Mouse (Mus musculus) lung, adult 2 months (tissue): ENCODE data around the gene Hnrnph3.

Source experiments
- CTCF ChIP-seq: fragments of 200-500 bp; IDR thresholded peaks from 2 replicates; pipeline ENCODE4 v1.5.1; 2011; ENCODE audit warnings: mild to moderate bottlenecking, low read length, control low read depth; ENCODE audit not compliant: insufficient read depth
- POLR2A ChIP-seq: fragments of 200-500 bp; IDR thresholded peaks from 2 replicates; pipeline ENCODE4 v1.6.1; 2011; ENCODE audit warnings: low read depth, mild to moderate bottlenecking, control low read depth, low read length, borderline replicate concordance; ENCODE audit errors: extremely low read depth

- TF ChIP-seq CTCF (no peak), POLR2A (no peak)
Measured at GRCm38 (mm10) chr10:63043154-63043553, 19.1 kb upstream of the Hnrnph3 start.
